Mouse (Mus musculus) adrenal gland, adult (tissue): ENCODE measurements around the gene Acp2.

ENCODE experiments used
- DNase-seq, 2 experiments: peaks; one replicate each; pipeline ENCODE4 v3.0.0; 2022 to 2023; ENCODE audit warnings: low spot score in 1 of 2; ENCODE audit not compliant: inconsistent age in 2 of 2

Gene Acp2

GRCm38 (mm10) chr2:91202222-91202971 is at the start of gene Acp2, which contains the start of gene Nr1h3:
Gene Acp2 (plus strand): TSS chr2:91202885.
Gene Nr1h3 (minus strand): TSS chr2:91202834.
- DNase-seq: peak; percentile 95 to 99

GRCm38 (mm10) chr2:91152885-91153377 is 49.8 kb upstream of the Acp2 start:
- no peak for DNase-seq

GRCm38 (mm10) chr2:91154091-91154490 is 48.6 kb upstream of the Acp2 start:
- peak; percentile 76 to 89 for DNase-seq

GRCm38 (mm10) chr2:91157002-91157752 is 45.5 kb upstream of the Acp2 start:
- DNase-seq: no peak

DNA sequence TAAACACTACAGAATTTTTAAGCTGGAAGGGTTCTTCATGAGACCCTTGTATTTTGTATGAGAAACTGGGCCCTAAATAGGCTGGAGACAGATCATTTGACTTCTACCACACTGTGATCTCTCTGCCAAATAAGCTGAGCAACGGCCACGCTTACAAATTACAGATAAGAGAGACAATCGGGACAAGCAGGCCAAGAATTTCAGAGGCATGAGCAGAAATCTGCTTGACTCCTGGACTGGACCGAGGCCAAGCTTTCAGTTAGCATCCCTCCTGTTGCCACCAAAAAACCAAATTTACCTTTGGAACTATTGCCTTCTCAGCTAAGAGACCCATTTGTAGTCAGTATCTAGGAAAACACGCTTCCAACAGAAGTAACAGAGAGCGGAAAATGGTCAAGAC is 42.1 kb upstream of the Acp2 start:
- no peak for DNase-seq

- DNase-seq: no peak
These were observed 39.7 kb upstream of the Acp2 start for GRCm38 (mm10) chr2:91162952-91163351.

GRCm38 (mm10) chr2:91163532-91163931 is 39.2 kb upstream of the Acp2 start:
- DNase-seq: no peak

DNA sequence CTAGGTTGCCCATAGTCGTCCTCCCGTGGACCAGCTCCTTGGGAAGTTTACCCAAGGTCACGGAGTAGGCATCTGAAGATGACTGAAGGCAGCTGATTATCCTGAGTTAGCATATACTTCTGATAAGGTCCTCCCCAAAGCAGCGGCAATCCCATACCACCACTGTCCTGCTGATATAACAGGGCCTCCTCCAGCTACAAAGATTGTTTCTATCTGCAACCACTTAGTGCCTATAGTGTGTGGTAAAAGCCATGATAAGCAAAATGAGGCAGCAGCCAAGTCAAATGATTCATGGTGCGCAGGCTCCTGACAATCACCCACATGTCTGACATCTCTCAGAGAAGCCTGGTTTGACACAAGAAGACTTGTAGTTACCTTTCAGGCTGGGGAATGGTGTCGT is 37.7 kb upstream of the Acp2 start:
- DNase-seq: no peak

DNA sequence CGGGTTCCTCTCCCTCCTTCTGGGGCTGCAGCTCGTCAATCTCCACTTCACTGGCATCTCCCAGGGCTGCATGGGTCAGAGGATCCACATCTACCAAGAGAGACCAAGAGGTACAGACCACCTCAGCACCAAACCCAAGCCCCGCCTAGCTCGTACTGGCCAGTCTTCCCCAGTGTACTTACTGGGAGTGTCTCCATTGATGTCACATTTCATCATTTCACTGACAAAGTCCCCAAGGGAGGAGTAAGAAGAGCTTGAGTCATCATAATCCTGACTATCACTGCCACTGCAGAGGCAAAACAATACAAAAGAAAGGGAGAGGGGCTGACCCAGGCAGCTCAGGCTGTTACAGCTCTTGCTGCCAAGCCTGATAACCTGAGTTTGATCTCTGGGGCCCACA is 35.1 kb upstream of the Acp2 start:
- no peak for DNase-seq

- DNase-seq: no peak
These were observed 32.9 kb upstream of the Acp2 start for GRCm38 (mm10) chr2:91169587-91170322.

- DNase-seq: no peak
These were observed 27.2 kb upstream of the Acp2 start for GRCm38 (mm10) chr2:91175490-91175889.

- no peak for DNase-seq
These were observed 26.5 kb upstream of the Acp2 start for GRCm38 (mm10) chr2:91176234-91176633.

DNA sequence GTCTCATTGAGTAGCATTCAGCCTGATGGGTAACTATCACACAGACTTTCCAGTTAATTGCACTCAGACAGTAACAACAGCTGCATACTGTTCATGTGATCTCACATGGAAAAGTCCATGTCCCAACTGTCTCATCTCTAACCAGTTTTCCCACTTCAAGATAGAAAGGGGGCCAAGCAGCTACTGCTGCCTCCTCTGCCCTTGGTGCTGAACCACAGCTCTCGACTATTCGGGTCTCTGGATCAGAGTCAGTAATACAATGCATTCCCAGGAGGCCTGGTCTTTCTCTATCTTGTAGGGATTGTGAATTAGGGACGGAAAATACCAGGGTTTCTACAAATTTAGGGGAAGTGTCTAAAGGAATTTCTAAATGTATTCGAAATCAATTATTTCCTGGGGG is 22.9 kb upstream of the Acp2 start:
- no peak for DNase-seq

DNA sequence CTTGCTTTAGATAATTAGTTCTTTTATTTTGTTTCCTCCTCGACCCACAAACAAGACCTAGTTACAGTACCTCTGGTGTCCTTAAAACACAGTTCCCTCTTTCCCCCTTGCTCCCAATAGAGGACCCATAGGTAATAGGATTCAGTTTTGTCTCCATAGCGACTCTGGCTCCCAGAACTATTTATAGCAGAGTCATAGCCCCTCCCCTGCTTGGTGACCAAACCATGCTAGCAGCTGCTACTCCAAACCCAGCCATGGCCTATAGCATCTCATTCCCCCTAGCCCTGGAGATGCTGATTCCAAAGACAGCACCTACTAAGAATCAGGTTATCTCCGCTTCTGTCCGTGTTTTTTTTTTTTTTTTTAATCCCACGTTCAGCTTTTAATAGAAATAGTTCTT is 22.0 kb upstream of the Acp2 start:
- no peak for DNase-seq

- peak; percentile 52 to 69 for DNase-seq
These were observed 20.7 kb upstream of the Acp2 start for GRCm38 (mm10) chr2:91182016-91182404.

DNA sequence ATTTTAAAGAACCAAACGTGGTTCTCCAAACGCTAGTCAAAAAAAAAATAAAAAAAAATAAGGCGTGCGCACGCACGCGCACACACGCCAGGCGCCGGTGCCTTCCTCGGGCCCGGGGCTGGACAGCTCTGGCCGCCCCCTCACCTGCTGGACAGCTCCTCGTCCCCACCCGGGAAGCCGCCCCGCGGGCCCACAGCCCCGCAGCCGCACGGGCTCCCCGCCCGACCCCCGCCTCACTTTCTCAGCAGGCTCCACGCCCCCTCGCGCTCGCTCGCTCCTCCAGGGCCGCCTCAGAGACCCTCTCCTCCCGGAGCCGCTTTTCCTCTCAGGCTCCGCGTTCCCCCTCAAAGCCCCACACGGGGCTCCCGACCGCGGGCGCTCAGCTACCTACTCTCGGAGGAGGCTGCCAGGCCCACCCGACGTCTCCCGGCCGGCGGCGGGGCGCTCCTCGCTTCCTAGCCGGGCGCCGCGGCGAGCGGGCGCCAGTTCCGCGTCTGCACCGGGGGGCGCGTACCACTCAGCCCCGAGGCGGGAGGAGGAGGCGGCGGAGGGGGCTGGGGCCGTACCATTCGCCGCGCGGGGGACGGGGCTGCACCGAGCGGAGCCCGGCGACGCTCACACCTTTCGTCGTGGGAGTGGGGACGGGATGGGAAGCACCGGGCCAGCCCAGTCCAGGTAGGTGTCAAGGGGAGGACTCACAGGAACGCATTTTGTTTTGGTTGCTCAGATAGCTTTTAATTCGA is 20.1 kb upstream of the Acp2 start:
- peak in 1 of 2 experiments; percentile 82 for DNase-seq

GRCm38 (mm10) chr2:91183148-91183513 is 19.6 kb upstream of the Acp2 start:
- DNase-seq: peak; percentile 93 to 97

GRCm38 (mm10) chr2:91183711-91184405 is 18.8 kb upstream of the Acp2 start, which contains the start of gene Madd:
Gene Madd (minus strand): TSS chr2:91183837.
- DNase-seq: peak; percentile 30 to 55

DNA sequence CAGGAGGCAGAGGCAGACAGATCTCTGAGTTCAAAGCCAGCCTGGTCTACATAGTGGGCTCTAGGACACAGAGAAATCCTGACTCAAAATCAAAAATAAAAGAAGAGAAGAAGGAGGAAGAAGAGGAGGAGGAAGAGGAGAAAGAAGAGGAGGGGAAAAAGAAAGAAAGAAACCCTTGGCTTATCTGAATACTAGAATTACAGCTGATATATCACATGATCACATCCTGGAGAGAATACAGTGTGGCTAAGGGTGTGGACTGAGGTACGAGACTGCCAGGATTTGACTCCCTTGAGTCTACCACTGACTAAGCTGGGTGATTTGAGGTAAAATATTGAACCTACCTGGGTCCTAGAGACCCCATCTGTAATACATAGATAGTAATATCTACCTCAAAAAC is 16.5 kb upstream of the Acp2 start:
- DNase-seq: no peak

DNA sequence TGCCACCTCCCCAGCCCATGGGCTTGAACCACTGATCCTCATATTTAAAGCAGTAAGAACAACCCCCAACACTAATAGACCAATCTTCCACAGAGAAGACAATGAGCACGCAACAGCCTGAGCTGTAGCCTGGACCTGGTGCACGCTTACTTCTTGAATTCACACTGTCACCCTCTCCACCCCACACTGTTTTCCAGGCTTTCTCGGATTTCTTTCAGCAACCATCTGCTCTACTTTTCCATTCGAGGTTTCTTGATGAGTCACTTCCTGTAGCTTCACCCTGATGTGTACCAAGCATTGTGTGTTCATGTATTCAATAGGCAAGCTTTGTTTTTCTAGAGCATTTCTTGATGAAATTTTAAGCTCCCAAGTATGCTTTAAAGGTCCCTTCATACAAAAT is 15.3 kb upstream of the Acp2 start:
- no peak for DNase-seq
